Mouse (Mus musculus): ENCODE results near the gene Bnc1. TPM values are rescaled to one million over a fixed set of nuclear protein-coding genes. Genes with fewer than 3 reads are reported as not detected.

Bnc1 gene
- polyA plus RNA-seq, 1 experiment from 2014 or later: 6.3 TPM

- H3K36me3 ChIP-seq: no peaks in the 10 kb centered on the region
- no peak overlapping the region for H3K4me2 ChIP-seq
- no peak overlapping the region for H3K4me3 ChIP-seq
- H3K27ac ChIP-seq (replicated peaks): no peak overlapping the region
- H3K27me3 ChIP-seq (replicated peaks): peaks cover 15% of the 10 kb centered on the region
- no peak for ATAC-seq (ENCODE audit: extremely low read depth, insufficient number of reproducible peaks, low FRiP score, low TSS enrichment)
- WGBS: 62% methylated on average over 2 of the region's 2 CpGs
- no peaks in the 10 kb centered on the region for H3K9me3 ChIP-seq
- peaks cover 6% of the 10 kb centered on the region; the same call in 1 of the 2 replicates for H3K4me1 ChIP-seq
- no peak overlapping the region for H3K9ac ChIP-seq
Observed at GRCm38 (mm10) chr7:82007151-82007550, 15.1 kb upstream of the Bnc1 start.

GRCm38 (mm10) chr7:82004228-82004627 lies 12.1 kb upstream of the Bnc1 start:
- Histone ChIP-seq H3K27ac (replicated peaks) (no peak overlapping the region), H3K4me1 (no peaks in the 10 kb centered on the region), H3K36me3 (no peaks in the 10 kb centered on the region), H3K4me3 (no peak overlapping the region), H3K9ac (no peak overlapping the region), H3K4me2 (no peak overlapping the region), H3K27me3 (replicated peaks) (peaks cover 27% of the 10 kb centered on the region), H3K9me3 (no peaks in the 10 kb centered on the region)
- ATAC-seq (ENCODE audit: extremely low read depth, insufficient number of reproducible peaks, low FRiP score, low TSS enrichment): no peak
- WGBS: 57% methylated on average over 2 of the region's 2 CpGs

GRCm38 (mm10) chr7:81999816-82000215 lies 7.7 kb upstream of the Bnc1 start:
- Histone ChIP-seq H3K9me3 (no peaks in the 10 kb centered on the region), H3K4me3 (no peak overlapping the region), H3K4me2 (no peak overlapping the region), H3K4me1 (no peaks in the 10 kb centered on the region), H3K9ac (no peak overlapping the region), H3K36me3 (no peaks in the 10 kb centered on the region), H3K27me3 (replicated peaks) (peaks cover 67% of the 10 kb centered on the region), H3K27ac (replicated peaks) (no peak overlapping the region)
- WGBS: 35% methylated on average over 2 of the region's 2 CpGs
- no peak for ATAC-seq (ENCODE audit: extremely low read depth, insufficient number of reproducible peaks, low FRiP score, low TSS enrichment)

- no peak for ATAC-seq (ENCODE audit: extremely low read depth, insufficient number of reproducible peaks, low FRiP score, low TSS enrichment)
- 66% methylated on average over 7 of the region's 7 CpGs for WGBS
- Histone ChIP-seq H3K27ac (replicated peaks) (no peak overlapping the region), H3K36me3 (no peaks in the 10 kb centered on the region), H3K4me1 (no peaks in the 10 kb centered on the region), H3K4me2 (no peak overlapping the region), H3K4me3 (no peak overlapping the region), H3K9me3 (no peaks in the 10 kb centered on the region), H3K9ac (no peak overlapping the region), H3K27me3 (replicated peaks) (peaks cover 71% of the 10 kb centered on the region)
Observed at GRCm38 (mm10) chr7:81999372-81999771, 7.3 kb upstream of the Bnc1 start.

- WGBS: 5% methylated on average over 9 of the region's 9 CpGs
- Histone ChIP-seq H3K4me3 (no peak overlapping the region), H3K27me3 (replicated peaks) (peaks cover 95% of the 10 kb centered on the region), H3K4me1 (peaks cover 15% of the 10 kb centered on the region), H3K4me2 (no peak overlapping the region), H3K36me3 (no peaks in the 10 kb centered on the region), H3K9me3 (no peaks in the 10 kb centered on the region), H3K9ac (no peak overlapping the region), H3K27ac (replicated peaks) (no peak overlapping the region)
- no peak for ATAC-seq (ENCODE audit: extremely low read depth, insufficient number of reproducible peaks, low FRiP score, low TSS enrichment)
Observed at GRCm38 (mm10) chr7:81995975-81996374, 3.9 kb upstream of the Bnc1 start.

- H3K27me3 ChIP-seq (replicated peaks): peaks cover 95% of the 10 kb centered on the region
- peaks cover 15% of the 10 kb centered on the region for H3K4me1 ChIP-seq
- no peaks in the 10 kb centered on the region for H3K36me3 ChIP-seq
- no peaks in the 10 kb centered on the region for H3K9me3 ChIP-seq
- no peak overlapping the region for H3K9ac ChIP-seq
- ATAC-seq (ENCODE audit: extremely low read depth, insufficient number of reproducible peaks, low FRiP score, low TSS enrichment): no peak
- H3K4me2 ChIP-seq: no peak overlapping the region
- no peak overlapping the region for H3K4me3 ChIP-seq
- 72% methylated on average over 6 of the region's 6 CpGs for WGBS
- H3K27ac ChIP-seq (replicated peaks): no peak overlapping the region
Observed at GRCm38 (mm10) chr7:81995126-81995525, 3.0 kb upstream of the Bnc1 start.

- Histone ChIP-seq H3K27me3 (replicated peaks) (peaks cover 92% of the 10 kb centered on the region), H3K36me3 (no peaks in the 10 kb centered on the region), H3K27ac (replicated peaks) (no peak overlapping the region), H3K4me3 (peak overlapping the region; percentile 54), H3K9me3 (no peaks in the 10 kb centered on the region), H3K9ac (no peak overlapping the region; the same call in 1 of the 2 replicates), H3K4me2 (peak overlapping the region; percentile 93; the same call in 1 of the 2 replicates), H3K4me1 (peaks cover 15% of the 10 kb centered on the region)
- ATAC-seq (ENCODE audit: extremely low read depth, insufficient number of reproducible peaks, low FRiP score, low TSS enrichment): no peak
- WGBS: 37% methylated on average over 7 of the region's 7 CpGs
Observed at GRCm38 (mm10) chr7:81993140-81993539, 1.0 kb upstream of the Bnc1 start.

- Histone ChIP-seq H3K9me3 (no peaks in the 10 kb centered on the region), H3K27me3 (replicated peaks) (peaks cover 90% of the 10 kb centered on the region), H3K27ac (replicated peaks) (0 out of 2 replicates have a peak overlapping the region, but pooled peaks have one; percentile 8), H3K36me3 (no peaks in the 10 kb centered on the region), H3K4me3 (peak overlapping the region; percentile 54), H3K4me2 (peak overlapping the region; percentile 93), H3K4me1 (peaks cover 15% of the 10 kb centered on the region), H3K9ac (peak overlapping the region; percentile 71)
- ATAC-seq (ENCODE audit: extremely low read depth, insufficient number of reproducible peaks, low FRiP score, low TSS enrichment): no peak
- under 1% methylated on average over 36 of the region's 36 CpGs for WGBS
Observed at GRCm38 (mm10) chr7:81991611-81992061, 456 bp downstream of the Bnc1 start.

- Histone ChIP-seq H3K4me1 (peaks cover 15% of the 10 kb centered on the region), H3K27ac (replicated peaks) (0 out of 2 replicates have a peak overlapping the region, but pooled peaks have one; percentile 8), H3K36me3 (no peaks in the 10 kb centered on the region), H3K9me3 (no peaks in the 10 kb centered on the region), H3K4me3 (peak overlapping the region; percentile 54), H3K9ac (peak overlapping the region; percentile 71), H3K27me3 (replicated peaks) (peaks cover 90% of the 10 kb centered on the region), H3K4me2 (peak overlapping the region; percentile 93)
- no peak for ATAC-seq (ENCODE audit: extremely low read depth, insufficient number of reproducible peaks, low FRiP score, low TSS enrichment)
- WGBS: 7% methylated on average over 12 of the region's 12 CpGs
Observed at GRCm38 (mm10) chr7:81991116-81991515, 976 bp downstream of the Bnc1 start.

GRCm38 (mm10) chr7:81983651-81984050 lies 8.4 kb downstream of the Bnc1 start:
- no peak for ATAC-seq (ENCODE audit: extremely low read depth, insufficient number of reproducible peaks, low FRiP score, low TSS enrichment)

GRCm38 (mm10) chr7:81978304-81978703 lies 13.8 kb downstream of the Bnc1 start:
- Histone ChIP-seq H3K27ac (replicated peaks) (no peak overlapping the region), H3K27me3 (replicated peaks) (peaks cover 16% of the 10 kb centered on the region), H3K4me3 (no peak overlapping the region), H3K36me3 (no peaks in the 10 kb centered on the region), H3K9ac (no peak overlapping the region), H3K9me3 (no peaks in the 10 kb centered on the region), H3K4me1 (peaks cover 5% of the 10 kb centered on the region; the same call in 1 of the 2 replicates), H3K4me2 (no peak overlapping the region)
- ATAC-seq (ENCODE audit: extremely low read depth, insufficient number of reproducible peaks, low FRiP score, low TSS enrichment): no peak
- whole genome bisulfite sequencing: 68% methylated on average over 8 of the region's 8 CpGs

More at GRCm38 (mm10) chr7:81983651-81984050, 8.4 kb downstream of the Bnc1 start:
- H3K9me3 ChIP-seq: no peaks in the 10 kb centered on the region
- 62% methylated on average over 6 of the region's 6 CpGs for WGBS
- H3K4me3 ChIP-seq: no peak overlapping the region
- H3K4me1 ChIP-seq: no peaks in the 10 kb centered on the region
- peaks cover 17% of the 10 kb centered on the region for H3K27me3 ChIP-seq (replicated peaks)
- no peak overlapping the region for H3K27ac ChIP-seq (replicated peaks)
- H3K9ac ChIP-seq: no peak overlapping the region
- H3K4me2 ChIP-seq: no peak overlapping the region
- H3K36me3 ChIP-seq: no peaks in the 10 kb centered on the region

- Histone ChIP-seq H3K9ac (no peak overlapping the region), H3K4me2 (no peak overlapping the region), H3K27ac (replicated peaks) (no peak overlapping the region), H3K9me3 (no peaks in the 10 kb centered on the region), H3K36me3 (no peaks in the 10 kb centered on the region), H3K4me3 (no peak overlapping the region), H3K4me1 (peaks cover 5% of the 10 kb centered on the region; the same call in 1 of the 2 replicates), H3K27me3 (replicated peaks) (peaks cover 25% of the 10 kb centered on the region)
- WGBS: 83% methylated on average over 10 of the region's 10 CpGs
- ATAC-seq (ENCODE audit: extremely low read depth, insufficient number of reproducible peaks, low FRiP score, low TSS enrichment): no peak
Observed at GRCm38 (mm10) chr7:81974616-81975015, 17.5 kb downstream of the Bnc1 start.

All from heart, embryonic 13.5 days (tissue).